Mouse (Mus musculus): ENCODE measurements around the gene Zmat5.

The Zmat5 gene

DNA sequence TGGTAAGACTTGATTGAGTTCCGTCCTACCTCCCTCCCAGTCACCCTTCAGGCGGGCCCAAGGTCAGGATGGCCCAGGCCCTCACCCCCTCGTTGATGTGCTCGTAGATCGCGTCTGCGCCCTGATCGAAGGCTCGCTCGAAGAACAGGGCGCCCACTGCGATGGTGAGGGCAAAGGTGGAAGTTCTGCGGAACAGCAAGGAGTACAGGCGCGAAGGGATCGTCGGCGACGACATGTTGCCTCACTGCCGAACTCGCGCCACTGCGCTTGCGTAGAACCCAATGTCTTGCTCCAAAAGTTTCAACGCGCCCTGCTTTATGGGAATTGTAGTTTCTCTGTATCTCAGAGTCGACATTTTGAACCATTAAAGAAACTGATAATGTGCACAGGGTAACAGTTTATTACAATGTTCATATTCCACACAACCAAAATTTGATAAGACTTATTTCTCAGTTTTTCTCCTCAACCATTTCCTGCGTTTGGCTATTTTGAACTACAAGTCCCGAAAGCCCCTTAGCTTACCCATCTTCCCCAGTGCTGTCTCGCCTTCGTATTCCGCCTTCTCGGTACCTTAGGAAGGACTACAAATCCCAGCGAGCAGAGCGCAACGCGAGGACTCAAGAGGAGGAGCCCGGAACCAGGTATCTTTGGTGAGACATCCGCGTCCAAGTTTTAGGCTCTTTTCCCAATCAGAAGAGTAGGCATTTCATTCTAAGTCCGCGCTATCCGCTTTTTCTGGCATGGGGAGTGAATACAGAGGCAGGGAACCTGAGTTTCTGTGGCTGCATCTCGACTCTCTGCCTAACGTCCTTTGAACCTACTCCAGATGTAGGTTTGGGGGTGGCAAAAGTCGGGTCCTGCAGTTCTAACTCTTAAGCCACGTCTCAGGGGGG, at the start of gene Zmat5, which contains the start of gene Uqcr10:
Gene Zmat5 (plus strand): TSS at position 607 of the 893 bp plus-strand sequence.
Gene Uqcr10 (minus strand): TSS at position 271 of the 893 bp plus-strand sequence.
- DNase-seq (ENCODE audit: low read depth, low spot score), result peak; percentile 99

DNA sequence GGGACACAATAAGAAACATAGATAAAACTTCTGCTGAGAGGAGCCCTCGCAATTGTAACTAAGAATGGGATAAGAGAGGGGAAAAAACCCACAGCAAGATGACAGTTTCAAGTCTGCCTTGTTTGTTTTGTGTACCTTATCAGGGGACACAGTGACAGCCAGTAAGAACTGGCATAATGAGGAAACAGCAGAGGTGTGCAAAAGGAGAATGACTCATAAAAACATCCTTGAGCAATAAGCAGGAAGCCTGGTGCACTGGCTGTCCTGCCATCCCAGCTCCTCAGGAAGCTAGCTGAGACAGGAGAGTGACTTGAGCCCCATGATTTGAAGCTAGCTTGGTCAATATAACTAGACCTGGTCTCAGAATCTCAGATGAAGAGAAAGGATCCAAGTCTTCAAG, 44.7 kb upstream of the Zmat5 start:
- DNase-seq (ENCODE audit: low read depth, low spot score), result no peak

DNA sequence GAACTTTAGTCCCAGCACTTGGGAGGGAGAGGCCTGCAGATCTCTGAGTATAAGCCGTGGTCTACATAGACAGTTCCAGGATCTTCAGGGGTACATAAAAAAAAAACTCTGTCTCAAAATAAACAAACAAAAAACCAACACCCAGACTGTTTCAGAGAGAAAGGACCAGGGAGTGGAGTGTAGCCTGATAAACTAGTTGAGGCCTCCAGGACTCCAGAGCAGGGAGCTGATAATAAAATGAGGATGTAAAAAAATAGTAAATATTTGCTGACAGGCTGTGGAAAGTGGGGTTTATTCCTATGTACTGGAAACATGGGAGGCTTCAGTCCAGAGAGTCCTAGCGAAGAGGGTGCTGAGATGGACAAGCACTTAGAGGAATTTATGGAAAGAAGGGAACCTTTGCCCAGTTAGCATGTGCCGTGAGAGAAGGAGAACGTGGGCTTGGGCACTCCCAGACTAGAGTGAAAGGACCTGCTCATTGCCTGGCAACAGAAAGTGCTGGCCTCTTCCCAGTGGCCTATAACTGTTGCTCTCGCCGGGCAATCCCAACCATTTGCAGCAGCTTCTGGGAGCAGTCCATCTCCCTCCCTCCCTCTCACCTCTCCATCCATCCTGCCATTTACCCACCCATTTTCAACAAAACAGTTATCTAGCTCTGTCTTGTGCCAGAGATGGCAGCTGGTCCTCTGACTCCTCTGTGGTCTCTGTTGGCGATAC, 44.0 kb upstream of the Zmat5 start:
- DNase-seq (ENCODE audit: low read depth, low spot score), result no peak

DNA sequence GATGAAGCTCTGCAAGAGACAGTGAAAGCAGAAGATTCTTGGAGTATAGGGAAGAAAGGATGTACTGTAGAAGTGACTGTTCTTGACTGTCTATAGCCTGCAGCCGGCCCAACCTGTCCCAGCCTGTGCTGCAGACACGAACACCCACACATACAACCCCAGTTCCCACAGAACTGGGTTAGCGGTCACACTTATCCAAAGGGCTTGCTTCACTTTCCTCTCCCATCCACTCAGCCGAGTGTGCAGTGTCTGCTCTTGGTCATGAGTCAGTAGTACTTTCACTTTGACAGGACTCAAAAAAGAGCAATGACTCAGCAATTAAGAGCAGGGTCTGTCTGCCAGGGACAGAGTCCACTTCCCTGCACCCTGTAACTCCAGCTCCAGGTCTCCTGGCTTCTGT, 43.2 kb upstream of the Zmat5 start:
- no peak for DNase-seq (ENCODE audit: low read depth, low spot score)

DNA sequence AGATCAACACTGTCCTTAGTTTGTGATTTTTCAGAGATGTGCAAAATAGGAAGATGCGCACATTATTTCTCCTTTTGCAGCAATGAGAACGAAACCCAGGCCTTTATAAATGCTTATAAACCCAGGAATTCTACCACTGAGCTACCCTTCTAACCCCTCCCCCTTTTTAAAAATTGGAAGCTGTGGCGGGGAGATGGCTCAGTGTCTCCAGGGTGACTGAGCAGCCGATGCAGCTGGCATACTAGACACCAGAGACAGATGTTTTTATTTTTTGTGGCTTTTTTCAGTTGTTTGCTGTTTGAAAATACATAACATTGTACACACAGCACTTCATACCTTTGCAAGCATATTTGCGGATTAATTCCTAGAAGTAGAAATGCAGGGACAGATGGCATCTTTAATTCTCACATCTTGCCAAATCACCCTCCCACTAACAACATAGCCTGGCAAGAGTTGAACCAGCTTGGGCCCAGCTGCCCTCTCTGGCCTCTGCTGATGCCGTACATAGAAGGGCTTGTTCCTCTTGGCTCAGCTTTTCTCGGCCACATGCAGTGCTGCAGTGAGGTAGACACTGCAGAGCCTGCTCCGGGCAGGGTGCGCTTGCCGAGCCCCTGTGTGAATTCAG, 42.5 kb upstream of the Zmat5 start:
- no peak for DNase-seq (ENCODE audit: low read depth, low spot score)

DNA sequence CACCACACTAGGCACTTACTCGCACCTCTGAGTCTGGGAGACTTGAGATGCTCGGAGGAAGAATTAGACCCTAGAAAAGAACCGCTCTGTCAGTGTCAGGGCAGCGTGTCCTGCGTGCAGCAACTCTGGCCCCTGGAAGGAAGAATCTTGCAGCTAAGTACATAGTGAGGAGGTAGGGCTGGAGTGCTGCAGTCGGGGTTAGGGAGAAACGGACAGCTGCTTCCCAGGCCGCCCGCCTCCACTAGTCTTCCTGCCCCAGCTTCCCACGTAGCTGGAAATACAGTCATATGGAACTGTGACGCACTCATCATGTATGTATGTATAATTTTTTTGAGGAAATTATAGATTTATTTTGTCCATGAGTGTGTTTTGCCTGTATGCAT, 42.0 kb upstream of the Zmat5 start:
- no peak for DNase-seq (ENCODE audit: low read depth, low spot score)

DNA sequence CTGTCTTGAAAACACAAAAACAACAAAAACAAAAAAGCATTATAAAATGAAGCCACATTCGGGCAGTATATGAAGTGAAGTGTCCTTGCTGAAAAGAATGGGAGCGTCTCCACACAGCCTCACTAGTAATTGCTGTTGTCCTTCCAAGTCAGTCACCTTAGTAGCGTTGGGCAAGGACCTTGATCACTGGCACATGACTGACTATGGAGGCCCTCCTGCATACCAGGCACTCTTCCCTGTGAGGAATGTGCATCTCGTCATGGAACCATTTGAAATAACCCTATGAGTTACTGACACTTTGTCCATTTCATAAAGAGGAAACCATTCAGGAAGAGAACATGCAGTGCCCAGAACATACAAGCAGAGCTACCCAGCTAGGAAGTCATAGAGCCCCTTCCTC, 32.7 kb upstream of the Zmat5 start:
- DNase-seq (ENCODE audit: low read depth, low spot score), result no peak

DNA sequence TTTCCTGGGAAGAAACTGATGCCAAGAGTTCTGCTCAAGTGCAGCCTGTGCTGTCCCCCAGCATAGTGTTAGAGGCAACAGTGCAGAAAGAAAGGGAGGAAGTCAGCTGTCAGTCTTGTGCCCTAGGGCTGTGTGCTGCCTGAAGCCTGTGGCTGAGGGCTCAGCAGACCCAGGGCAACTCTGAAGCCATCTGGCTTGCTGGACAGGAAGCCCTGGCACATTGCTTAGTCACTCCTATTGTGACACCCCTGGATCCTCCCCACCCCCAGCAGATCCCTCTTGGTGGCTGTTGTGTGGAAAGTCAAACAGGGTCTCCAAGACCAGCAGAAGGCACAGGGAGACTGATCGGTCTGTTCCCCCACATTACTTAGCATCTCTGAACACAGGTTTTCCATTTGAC, 29.9 kb upstream of the Zmat5 start:
- no peak for DNase-seq (ENCODE audit: low read depth, low spot score)

DNA sequence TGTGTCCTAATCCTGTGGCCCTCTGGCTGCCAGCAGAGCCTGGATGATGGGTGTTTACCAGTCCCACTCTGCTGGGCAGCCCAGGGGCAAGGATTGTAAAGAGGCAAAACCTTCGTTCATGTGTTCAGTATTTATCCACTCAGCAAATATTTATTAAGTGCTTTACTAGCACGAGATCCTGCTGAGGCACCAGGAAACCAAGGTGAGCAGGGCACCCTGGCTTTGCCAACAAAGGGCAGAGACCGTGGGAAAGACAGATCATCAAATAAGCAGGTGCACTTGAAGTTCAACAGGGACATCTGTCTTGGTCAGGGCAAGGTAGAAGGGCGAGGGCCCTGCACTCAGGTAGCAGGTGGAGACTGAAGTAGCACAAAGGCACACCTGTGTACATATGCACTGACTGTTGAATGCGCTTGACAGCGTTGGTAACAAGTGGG, 29.3 kb upstream of the Zmat5 start:
- no peak for DNase-seq (ENCODE audit: low read depth, low spot score)

DNA sequence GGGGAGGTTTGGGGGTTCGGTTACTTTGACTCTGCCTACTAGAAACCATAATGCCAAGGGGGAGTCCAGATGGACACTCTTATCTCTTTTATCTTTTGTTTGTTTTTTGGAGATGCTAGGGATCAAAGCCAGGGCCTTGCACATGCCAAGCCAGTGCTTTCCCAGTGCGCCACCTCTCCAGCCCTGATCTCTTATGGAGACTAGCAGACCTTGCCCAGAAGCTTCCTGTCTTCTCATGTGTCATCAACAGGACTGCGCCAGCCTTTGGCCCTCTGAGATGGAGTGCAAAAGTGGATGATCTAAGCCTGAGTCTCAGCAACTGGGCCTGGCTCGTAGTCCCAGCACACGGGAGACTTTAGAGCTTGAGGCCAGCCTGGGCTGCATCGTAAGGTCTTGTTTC, 28.8 kb upstream of the Zmat5 start:
- DNase-seq (ENCODE audit: low read depth, low spot score), result no peak

DNA sequence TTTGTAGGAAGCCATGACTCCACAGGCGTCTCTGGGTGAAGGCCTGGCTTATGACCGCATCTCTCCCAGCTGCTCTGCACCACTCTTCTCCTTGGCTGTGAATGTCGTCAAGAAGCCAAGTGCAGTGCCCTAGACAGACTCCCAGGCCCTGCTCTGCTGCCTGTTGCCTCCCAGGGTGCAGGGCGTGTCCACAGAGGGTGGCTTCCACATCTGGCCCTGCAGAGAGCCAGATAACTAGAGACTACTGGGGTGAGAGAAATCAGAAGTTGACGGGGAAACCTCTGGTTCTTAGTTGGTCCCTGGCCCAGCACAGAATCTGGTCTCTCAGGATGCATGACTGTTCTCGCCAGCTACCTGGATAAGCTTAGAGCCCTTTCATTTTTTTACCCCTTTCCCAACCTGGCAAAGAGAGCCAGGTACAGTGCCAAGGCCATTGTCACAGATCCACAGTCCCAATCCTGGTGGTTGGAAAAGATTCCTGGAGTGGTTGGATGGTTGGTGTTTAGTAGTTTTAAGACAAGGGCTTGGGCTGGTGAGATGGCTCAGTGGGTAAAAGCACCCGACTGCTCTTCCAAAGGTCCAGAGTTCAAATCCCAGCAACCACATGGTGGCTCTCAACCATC, 27.1 kb upstream of the Zmat5 start:
- no peak for DNase-seq (ENCODE audit: low read depth, low spot score)

DNA sequence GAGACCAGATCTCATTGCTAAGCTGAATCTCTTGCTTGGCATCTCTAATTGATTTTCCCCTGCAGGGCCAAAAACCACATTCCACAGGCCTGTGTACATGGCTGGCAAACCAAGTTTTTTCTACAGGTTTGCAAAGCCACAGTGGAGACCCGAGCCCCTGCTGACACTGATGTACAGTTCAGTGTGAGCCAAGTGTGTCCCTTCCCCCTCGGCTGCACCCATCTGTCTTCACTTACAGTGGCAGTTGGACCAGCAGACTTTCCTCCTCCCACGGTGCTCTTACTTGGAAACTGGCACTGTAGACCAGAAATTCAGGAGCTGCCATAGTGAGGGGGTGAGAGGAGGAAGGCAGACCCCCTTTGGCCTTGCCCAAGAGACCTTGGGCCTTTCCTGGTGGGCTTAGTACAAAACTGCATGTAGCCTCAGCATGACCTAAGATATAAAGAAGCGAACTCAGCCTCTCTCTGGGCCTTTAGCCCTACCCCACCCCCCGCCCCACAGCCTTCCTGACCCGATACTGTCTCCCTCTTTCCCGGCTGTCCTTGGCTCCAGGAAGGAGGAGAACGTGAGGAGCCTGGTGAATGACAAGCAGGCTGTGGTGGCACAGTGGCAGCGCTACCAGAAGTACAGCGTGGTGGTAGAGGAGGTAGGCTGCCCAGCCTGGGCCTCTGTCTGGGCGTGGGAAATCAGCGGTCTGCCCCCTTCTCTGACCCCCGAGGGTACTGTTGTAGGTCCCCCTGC, 25.6 kb upstream of the Zmat5 start:
- DNase-seq (ENCODE audit: low read depth, low spot score), result no peak

DNA sequence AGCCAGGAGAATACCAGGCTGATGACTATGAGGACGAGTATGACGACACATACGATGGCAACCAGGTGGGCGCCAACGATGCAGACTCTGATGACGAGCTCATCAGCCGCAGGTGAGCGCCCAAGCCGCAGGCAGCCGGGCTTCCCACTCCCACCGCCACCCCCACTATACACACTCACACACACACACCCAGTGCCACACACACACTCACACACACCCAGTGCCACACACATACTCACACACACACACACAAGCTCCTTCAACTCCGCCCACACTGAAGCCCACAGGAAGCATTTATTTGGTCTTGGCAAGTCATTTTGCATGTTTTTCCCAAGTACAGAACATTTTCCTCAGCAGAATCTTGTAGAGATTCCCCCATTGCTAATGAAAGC, 25.0 kb upstream of the Zmat5 start:
- no peak for DNase-seq (ENCODE audit: low read depth, low spot score)

DNA sequence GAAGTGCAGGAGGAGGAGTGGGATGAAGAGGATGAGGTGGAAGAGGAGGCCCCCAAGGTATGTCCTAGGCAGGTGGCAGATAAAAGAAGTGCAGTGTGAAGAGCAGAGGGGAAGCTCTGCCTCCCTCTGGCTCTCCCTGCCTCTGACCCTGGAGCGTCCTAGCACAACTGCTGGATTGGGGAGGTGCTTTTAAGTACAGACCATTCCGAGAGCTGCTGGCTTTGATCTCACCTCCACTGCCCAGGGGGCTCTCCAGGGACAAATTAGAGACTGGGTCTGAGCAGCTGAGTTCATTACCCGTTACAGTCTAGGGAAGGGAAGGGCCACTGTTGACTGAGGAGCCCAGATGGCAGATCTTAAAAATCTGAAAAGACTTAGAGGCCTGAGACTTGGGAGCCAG, 24.4 kb upstream of the Zmat5 start:
- DNase-seq (ENCODE audit: low read depth, low spot score), result no peak

DNA sequence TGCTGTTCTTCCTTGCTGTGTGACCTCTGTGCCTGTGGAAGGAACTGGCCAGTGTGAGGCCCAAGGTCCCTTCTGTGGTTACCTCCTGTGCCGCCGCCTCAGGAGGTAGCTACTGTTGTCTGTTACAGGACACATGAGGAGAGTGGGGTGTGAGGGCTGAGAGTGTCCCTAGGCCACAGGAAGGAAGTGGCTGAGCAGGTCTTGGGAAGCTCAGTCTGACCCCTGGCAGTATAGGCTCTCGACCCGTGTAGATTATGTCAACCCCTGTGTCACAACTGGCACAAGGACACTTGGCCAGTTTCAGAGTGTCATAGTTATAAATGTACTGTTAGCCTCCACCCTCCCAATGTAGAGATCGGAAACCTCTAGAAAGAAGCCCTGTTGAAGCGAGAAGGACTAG, 21.0 kb upstream of the Zmat5 start:
- DNase-seq (ENCODE audit: low read depth, low spot score), result no peak

DNA sequence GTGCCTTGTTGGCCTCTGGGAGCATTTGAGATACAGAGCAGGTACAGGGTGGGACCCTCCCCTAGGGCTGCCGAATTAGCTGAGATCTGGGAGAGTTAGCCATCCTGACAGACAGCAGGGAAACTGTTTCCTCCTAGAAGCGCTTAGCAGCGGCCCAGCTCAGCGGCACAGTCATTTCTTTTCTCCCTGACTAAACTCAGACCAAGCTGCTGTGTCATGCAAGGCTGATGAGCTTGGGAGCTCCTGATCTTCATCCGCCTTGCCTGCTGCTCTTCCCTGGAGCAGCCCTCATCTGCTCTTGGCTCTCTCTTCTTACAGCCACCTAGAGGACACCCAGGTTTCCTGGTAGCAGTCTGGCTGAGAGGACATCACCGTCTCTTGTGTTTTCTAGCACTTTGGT, 20.3 kb upstream of the Zmat5 start:
- DNase-seq (ENCODE audit: low read depth, low spot score), result no peak

DNA sequence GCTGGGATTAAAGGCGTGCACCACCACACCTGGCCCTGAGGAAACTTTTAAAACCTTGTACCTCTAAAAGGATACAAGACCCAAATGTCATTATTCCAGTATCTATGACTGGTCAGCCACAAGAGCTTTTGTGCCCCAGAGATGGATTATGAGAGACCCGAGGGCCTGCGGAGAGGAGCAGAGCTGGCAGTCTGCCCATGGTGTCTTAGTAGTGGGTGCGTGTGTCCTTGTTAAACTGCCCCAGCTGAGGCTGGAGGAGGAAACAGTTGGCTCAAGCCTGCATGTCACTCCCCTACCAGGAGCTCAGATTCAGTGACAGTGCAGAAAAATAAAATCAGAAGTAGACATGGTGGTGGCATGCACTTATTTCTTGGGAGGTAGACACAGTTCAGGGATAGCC, 19.4 kb upstream of the Zmat5 start:
- no peak for DNase-seq (ENCODE audit: low read depth, low spot score)

DNA sequence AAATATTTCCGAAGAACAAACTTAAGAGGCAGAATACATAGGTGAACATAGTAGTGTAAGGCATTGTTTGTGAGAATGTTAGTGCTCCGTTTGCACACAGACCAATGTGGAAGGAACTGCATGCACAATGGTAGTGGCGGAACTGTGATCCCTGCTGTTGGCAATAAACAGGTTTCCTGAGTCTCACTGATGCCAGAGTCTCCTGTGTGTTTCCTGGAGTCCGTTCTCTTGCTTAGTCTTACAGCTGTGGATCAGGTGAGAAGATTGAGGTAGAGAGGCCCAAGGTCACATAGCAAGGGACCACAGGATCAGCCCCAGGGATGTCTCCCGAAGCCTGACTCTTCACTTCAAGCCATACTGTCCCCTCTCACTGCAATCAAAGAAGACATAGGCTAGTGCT, 19.0 kb upstream of the Zmat5 start:
- DNase-seq (ENCODE audit: low read depth, low spot score), result no peak

DNA sequence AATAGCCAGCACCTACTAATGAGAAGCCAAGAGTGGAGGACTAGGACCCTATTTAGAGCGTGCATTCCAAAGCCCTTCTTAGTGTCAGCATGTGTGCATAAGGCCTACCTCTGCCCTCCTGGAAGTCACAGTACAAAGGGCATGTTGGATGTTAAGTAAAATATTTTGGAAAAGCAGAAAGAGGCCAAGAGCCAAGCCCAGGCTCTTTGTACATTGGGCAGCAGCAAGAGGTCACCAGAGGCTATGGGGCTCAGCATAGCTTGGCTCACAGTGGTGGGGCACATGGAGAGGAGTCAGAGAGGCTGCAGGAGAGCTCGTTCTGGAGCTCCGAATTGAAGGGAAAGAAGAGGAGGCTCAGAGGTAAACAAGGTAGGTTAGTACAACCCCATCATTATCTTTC, 17.5 kb upstream of the Zmat5 start:
- DNase-seq (ENCODE audit: low read depth, low spot score), result no peak

DNA sequence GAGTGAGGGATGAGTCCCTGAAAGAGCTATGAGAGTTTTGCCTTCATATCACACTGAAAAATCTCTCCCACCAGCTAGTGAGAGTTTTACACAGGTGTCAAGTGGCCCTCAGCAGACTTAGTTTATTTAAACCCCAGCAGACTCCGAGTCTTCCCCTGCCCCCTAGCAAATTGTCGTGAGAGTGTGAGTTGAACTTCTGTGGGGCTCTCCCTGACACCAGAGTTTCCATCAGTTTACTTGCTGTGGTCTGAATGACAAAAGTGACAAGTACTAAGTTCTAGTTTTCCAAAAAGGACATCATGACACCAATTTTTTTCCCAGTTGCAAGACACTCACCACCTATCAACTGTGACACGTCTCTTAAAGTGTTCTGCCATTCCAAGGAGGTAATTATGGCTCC, 16.6 kb upstream of the Zmat5 start:
- DNase-seq (ENCODE audit: low read depth, low spot score), result no peak

DNA sequence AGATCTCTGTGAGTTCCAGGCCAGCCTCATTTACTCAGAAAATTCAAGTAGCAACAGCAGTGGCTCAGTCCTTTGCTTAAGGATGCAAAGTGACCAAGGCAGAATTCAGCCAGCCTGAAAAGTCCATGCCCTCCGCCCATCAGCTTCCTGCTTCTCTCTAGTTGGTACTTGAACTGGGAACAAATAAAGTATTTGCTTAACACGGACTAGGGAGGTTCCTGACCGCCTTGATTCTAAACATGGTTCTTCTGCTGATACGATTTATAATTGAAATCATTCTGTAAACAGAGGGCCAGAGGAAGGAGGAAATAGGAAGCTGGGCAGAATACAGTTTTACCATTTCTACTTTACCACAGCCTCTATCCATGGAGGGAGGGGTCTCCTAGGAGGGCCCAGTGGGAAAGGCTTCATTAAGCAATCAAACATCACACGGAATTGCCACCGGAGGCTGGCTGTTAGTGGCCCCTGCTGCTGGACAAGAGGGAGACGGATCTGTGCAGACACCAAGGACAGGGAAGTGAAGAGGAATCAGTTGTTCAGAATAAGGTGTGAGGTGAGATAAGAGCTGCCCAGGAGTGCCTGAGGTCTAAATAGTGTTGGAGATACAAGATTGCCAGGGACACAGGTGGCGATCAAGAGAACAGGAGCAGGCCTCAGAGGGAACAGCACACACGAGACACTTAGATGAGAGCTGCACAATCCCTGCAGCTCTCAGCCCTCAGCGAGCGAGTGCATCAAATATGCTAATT, 15.7 kb upstream of the Zmat5 start:
- peak; percentile 34 for DNase-seq (ENCODE audit: low read depth, low spot score)

All from ES-CJ7 (cell line).